Mouse (Mus musculus) heart, postnatal 25 days (tissue): ENCODE measurements around the gene Fam19a5. TPM values are rescaled to one million over a fixed set of nuclear protein-coding genes. Genes with fewer than 3 reads are reported as not detected.
A peak's percentile ranks its signal among the peaks of the same experiment; 100 is the strongest.

Experiments
- DNase-seq: peaks from one replicate; pipeline ENCODE4 v3.0.0; 2022; ENCODE audit warnings: low spot score
- intact Hi-C: fragments of 180-260 bp; cut with DNase I; formaldehyde crosslinking; loops from one replicate; pipeline ENCODE4 v1.15.1; 2025
- total RNA-seq, 2 experiments: library from RNA; stranded (reverse); gene quantifications; 2 replicates each; pipeline ENCODE4 v1.2.3; 2021

Gene Fam19a5
- total RNA-seq, 2 experiments from 2014 or later = 2.2 to 3.1 TPM

GRCm38 (mm10) chr15:87583921-87584621 is 40.0 kb downstream of the Fam19a5 start:
- intact Hi-C loops = no loop called here
- no peak for DNase-seq

DNA sequence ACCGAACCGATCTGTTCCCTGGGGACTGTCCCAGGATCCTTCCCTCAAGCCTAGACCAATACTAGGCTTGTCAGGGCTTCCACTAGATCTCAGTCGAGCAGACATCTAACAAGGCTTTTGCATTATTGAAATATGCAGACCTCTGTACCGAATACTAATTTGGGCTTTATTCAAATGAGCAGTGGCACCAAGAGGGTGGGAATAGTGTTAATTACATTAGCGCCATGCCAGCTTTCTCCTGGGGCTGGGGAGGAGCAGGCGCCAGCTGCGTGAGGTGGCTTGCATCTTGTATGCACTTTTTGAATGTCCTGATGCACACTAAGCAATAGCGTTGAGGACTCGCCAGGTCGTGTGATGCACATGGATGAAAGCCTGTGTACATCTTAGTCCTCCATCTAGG is 46.9 kb downstream of the Fam19a5 start:
- intact Hi-C loops = no loop called here
- DNase-seq = no peak

DNA sequence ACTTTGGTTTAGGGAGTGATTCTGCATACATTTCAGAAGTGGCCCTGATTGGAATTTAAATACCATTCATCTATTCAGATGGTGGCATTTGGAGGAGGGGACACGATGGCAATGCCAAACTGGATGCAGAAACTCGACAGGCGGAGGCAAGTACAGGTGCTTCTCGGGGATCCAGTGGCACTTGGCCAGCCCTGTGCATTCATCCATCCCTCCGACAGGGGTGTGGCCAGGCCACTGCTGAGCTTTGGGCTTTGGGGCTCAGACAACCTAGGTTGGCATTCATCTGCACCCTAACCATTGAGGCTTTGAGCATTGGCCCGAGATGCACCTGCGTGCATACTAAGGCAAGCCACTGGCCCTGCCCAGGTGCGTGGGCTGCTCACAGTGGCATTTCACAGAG is 52.6 kb downstream of the Fam19a5 start:
- no peak for DNase-seq
- intact Hi-C loops = no loop called here

GRCm38 (mm10) chr15:87597149-87597548 is 53.0 kb downstream of the Fam19a5 start:
- DNase-seq = no peak

GRCm38 (mm10) chr15:87597766-87598165 is 53.7 kb downstream of the Fam19a5 start:
- intact Hi-C loops = no loop called here
- DNase-seq = no peak

More at GRCm38 (mm10) chr15:87597149-87597548, 53.0 kb downstream of the Fam19a5 start:
- intact Hi-C loops = no loop called here

DNA sequence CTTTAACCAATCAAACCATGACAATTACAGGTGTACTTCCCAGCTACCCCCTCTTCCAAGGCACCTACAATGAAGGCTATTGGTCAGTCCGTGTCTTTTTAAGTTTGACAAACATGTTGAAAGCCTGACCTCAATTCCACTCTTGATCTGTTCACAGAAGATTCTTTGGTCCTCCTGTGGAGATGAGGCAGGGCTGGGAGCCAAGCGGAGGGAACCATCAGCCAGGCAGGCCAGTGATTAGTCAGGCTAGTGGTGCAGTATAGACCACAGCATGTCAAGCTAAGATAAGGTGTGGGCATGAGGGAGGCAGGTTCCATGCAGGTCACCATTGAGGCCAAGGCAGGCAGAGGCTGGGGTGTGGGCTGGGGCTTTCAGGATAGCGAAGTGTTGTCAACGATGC is 54.5 kb downstream of the Fam19a5 start:
- DNase-seq = no peak
- intact Hi-C loops = no loop called here

GRCm38 (mm10) chr15:87603316-87603715 is 59.2 kb downstream of the Fam19a5 start:
- no peak for DNase-seq
- intact Hi-C loops = no loop called here

DNA sequence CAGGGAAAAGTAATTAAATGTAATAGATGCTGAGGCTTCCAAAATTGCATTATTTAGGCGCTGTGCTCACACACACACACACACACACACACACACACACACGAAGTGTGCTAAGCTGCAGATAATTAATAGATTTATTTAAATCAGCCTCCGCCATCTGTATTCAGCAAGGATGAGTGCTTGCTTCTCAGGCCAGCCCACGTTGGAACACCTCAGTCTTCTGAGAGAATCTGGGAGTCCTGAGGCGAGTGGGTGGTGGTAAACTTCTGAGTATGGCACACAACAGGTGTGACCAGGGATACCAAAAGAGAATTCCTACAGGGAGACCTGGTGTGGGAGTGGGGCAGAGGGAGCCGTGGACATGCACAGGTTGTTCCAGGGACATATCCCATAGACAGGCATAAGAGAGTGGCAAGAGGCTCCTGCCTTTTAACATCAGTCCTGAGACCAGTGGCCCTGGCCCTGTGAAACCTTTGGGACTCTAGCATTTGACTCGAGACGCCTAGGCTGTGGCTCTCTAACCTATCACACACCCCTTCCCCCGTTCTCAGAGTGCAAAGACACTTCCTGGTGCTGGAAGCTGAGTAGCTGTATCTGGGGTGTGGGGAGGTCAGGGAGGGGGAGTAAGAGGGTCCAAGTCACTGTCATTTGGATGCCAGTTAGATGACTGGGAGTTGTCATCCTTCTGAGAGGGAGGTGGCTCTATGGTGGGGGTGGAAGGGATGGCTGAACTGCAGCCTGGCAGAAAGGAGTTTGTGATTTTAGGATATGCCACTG is 61.6 kb downstream of the Fam19a5 start:
- no peak for DNase-seq
- intact Hi-C loops = no loop called here

DNA sequence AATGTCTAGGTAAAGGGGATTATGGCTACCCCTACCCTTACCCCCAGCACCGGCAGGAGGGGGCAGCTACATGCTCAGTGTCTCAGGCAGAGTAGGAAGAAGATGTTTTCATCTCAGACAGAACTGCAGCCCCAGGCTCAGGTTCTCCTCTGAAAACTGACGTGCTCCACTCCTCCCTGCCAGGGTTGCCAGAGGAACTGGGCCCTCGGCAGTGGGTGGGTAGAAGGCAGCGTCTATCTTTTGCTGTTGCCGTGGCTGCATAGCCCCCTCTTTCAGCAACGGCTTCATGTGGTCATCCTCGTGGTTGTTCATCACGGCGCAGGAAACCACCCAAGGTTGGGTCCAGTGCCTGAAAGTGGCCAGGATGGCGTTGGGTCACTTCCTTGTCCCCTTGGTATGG is 62.6 kb downstream of the Fam19a5 start:
- intact Hi-C loops = no loop called here
- DNase-seq = no peak

- intact Hi-C loops = no loop called here
Measured at GRCm38 (mm10) chr15:87609236-87609635, 65.1 kb downstream of the Fam19a5 start.

DNA sequence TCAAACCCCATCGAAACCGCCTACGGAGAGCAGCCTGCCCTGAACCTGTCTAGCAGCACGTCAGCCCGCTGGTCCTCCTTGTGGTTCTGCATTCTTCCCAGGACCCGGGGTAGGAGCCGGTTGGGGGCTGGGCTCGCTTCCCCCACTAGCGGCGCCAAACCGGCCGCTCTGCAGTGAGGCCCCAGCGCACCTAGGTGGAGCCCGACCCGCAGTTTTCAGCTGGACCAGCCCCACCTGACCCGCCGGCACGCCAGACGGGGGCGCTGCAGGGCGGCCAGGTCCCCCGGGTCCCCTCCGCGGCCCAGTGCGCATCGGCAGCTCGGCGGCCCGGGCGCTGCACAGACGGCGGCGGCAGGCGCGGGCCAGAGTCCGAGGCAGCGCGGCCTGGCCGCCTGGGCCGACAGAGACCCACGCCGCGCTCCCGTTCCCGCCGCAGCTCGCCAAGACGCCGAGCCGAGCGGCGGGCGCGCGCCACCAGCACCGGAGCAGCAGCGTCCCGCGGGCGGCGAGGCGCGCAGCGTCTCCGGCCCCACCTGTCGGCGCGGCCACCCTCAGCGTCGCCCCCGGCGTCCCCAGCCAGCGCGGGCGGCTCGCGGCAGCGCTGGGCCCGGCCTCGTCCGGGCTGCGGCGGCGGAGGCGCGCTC is 80.0 kb downstream of the Fam19a5 start:
- intact Hi-C loops = loop anchor here (1.0 to 10.0 kb wide), 3 partner anchors 341 to 1031 kb away; no protein-coding TSS in a partner anchor
- peak; percentile 63 for DNase-seq

More at GRCm38 (mm10) chr15:87609236-87609635, 65.1 kb downstream of the Fam19a5 start:
- no peak for DNase-seq

GRCm38 (mm10) chr15:87624610-87625091 is 80.6 kb downstream of the Fam19a5 start:
- no peak for DNase-seq

GRCm38 (mm10) chr15:87625236-87626023 is 81.3 kb downstream of the Fam19a5 start:
- DNase-seq = peak; percentile 49
- intact Hi-C loops = loop anchor here (10.0 kb wide), 2 partner anchors 339 to 1029 kb away; no protein-coding TSS in a partner anchor

More at GRCm38 (mm10) chr15:87624610-87625091, 80.6 kb downstream of the Fam19a5 start:
- intact Hi-C loops = loop anchor here (1.0 to 10.0 kb wide), 3 partner anchors 340 to 1030 kb away; no protein-coding TSS in a partner anchor

- DNase-seq = no peak
- intact Hi-C loops = no loop called here
Measured at GRCm38 (mm10) chr15:87635272-87635671, 91.2 kb downstream of the Fam19a5 start.

GRCm38 (mm10) chr15:87636407-87636806 is 92.3 kb downstream of the Fam19a5 start:
- intact Hi-C loops = no loop called here
- no peak for DNase-seq

- intact Hi-C loops = no loop called here
- no peak for DNase-seq
Measured at GRCm38 (mm10) chr15:87637234-87637633, 93.1 kb downstream of the Fam19a5 start.

DNA sequence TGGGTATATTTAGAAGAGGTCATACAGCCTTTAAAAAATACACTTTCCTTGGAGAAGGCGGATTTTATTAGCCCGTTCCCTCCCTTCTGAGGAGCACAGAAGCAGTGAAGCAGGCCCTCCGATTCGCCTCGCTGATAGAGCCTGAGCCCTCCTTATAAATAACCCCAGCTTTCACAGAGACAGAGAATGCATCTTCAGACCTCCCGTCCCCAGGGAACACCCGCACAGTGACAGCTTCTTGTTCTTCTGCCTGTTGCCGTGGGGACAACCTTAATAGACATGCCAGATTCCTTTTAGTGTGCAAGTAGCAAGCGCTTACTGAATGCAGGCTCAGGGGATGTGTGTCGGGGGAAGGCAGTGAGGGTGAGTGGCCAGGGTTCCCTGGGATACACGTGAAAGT is 94.2 kb downstream of the Fam19a5 start:
- DNase-seq = no peak
- intact Hi-C loops = no loop called here

- intact Hi-C loops = no loop called here
- no peak for DNase-seq
Measured at GRCm38 (mm10) chr15:87646313-87647061, 102.4 kb downstream of the Fam19a5 start.

GRCm38 (mm10) chr15:87649651-87650050 is 105.6 kb downstream of the Fam19a5 start:
- intact Hi-C loops = no loop called here
- DNase-seq = no peak
